19 mouse cellular contexts compared by ENCODE assay signal in genomic region chr15:24457726-24458125, GRCm38 (mm10).
DNase-seq lines count a peak whose midpoint lies in the region; ATAC-seq lines count a peak whose summit lies in the region.
"Had no signal": no experiment of that assay in that cellular context is flagged by ENCODE, and none has a peak within 500 bp of the region (broad histone marks: within the 10 kb centered on the region; RNA-seq: fewer than 3 reads in every experiment).

No protein-coding gene starts in this region.

- ATAC-seq in frontal cortex, adult (ENCODE audit: low TSS enrichment): peak; percentile 100
- ATAC-seq: CD4-positive, CD25-positive, alpha-beta regulatory T cell, adult 4 months; forebrain, embryonic 14.5 days; hindbrain, embryonic 16.5 days had no signal

- no peak for DNase-seq in frontal cortex, postnatal 10 days (ENCODE audit: low spot score in 2 of 2)
- DNase-seq in left cerebral cortex, adult 18-20 months (ENCODE audit: low spot score in 2 of 2): peak; percentile 3 to 26
- no peak for DNase-seq in left cerebral cortex, postnatal 10 days (ENCODE audit: extremely low spot score in 1 of 2, low spot score in 2 of 2)
- peak; percentile 6 for DNase-seq in right cerebral cortex, postnatal 25 days
- DNase-seq in right cerebral cortex, postnatal 14 days: no peak
- no peak for DNase-seq in adrenal gland, postnatal 10 days
- DNase-seq: adrenal gland, adult 8-10 months; B cell, adult 2 months; cerebellum, adult 18-20 months; cerebellum, adult 9-11 months; cerebellum, postnatal 36 days; gastrocnemius, postnatal 10 days; heart, adult 18-20 months; heart, postnatal 10 days; heart, postnatal 4 days had no signal

- intact Hi-C loops in left cerebral cortex, postnatal 10 days (cut with DNase I): no loop called here

Comparison
In these comparisons a context has a peak if more than half of its experiments do, and no peak if none do; other contexts are left out.
1. DNase-seq: peak in left cerebral cortex, adult 18-20 months (2 of 2) and right cerebral cortex, postnatal 25 days (single experiment); none in frontal cortex, postnatal 10 days (0 of 2), left cerebral cortex, postnatal 10 days (0 of 2), right cerebral cortex, postnatal 14 days (single experiment) and adrenal gland, postnatal 10 days (single experiment).